Mouse (Mus musculus) 3134 (cell line): ENCODE measurements around the gene Thtpa.

Experiments used
- DNase-seq: peaks from one replicate; pipeline ENCODE4 v3.0.0-alpha.2; 2011; ENCODE audit warnings: low spot score; ENCODE audit not compliant: insufficient read length; ENCODE audit errors: extremely low read depth

Gene Thtpa

DNA sequence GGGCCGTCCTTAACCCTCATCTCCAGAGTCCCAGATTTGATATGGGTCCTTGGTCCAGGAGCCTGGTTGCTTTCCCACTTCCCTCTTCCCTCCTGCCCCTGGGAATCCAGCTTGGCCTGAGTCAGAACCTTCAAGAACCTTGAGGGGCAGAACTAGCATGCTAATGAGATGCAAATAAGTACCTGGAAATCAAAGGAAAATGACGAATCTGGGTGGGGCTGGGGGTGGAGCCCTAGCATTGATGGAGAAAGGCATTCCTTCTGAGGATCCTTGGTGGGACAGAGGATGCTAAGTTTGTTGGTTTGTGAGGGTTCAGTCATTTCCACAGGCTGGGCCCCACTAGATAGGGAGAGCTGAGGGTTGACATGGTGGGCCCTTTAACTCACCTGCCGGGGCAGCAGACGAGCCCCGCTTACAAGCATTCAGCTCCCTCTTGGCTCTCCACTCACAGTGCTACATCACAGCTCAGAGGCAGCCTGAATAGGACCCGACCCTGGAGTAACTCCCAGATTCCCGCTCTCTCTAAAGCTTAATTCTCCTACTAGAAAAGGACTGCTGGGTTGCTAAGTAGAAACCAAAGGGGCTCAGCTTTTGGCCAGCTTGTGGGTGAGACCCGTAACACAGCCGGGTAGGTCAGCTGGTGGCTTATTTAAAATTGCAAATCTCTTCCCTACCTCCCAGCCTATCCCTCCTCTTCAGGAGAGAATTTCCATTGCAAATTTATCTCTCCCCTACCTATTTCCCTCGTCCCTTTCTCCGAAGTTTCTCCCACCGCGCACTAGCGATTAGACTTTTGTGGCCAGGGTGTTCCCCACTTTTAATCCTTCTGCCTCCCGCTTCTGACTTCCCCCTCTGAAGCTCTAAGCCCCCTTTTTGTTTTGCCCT lies 16.9 kb upstream of the Thtpa start:
- no peak for DNase-seq

GRCm38 (mm10) chr14:55078366-55078989 lies 16.1 kb upstream of the Thtpa start:
- DNase-seq: no peak

DNA sequence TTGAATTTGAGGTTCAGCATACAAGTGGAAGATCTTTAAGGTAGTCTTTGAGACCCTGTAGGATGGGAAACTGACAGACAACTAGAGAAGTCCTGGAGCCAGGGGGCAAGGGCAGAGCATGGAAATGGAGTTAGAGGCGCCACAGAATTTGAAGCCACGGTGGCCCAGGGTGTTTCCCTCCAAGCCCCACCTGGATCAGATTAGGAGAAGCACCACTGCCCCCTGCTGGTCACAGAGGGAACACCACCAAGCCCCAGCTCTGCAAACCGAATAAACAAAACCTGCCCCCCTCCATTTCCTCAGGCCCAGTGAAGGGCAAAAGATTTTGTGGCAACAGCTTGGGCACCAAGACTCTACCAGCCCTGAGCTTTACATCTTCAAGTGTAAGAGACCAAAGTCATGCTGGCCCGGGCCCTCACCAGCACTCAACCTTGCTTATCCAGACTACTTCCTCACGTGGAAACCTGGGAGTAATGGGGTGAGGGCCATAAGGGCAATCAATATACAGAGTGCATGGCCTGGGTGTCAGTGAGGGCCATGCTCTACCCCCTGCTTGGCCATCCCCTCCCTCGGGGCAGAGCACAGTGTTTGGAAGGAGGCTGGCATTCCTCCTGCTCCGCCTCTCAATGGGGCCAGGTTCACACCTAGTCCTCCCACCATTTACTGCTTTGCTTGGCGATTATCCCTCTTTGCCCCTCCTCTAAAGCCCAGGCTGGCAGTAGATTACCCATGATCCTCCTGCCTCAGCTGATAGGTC lies 15.2 kb upstream of the Thtpa start:
- no peak for DNase-seq

DNA sequence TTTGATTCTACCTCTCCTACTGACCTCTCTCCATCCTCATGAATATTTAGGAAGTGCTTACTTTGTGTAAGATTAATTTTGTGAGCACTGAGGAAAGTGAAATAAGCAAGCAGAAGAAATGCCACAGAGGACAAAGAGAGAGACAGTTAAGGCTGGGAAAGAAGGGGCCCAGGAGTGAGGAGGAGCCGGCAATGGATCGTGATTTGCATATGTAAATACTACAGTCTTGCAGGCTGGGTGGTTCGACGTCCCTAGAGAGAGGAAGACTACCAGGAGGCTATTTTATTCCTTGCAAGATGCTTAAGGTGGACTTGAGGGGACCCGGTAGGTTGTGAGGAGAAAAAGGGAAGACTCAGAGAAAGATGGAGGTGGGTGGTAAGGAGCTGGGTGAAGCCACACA lies 13.5 kb upstream of the Thtpa start:
- no peak for DNase-seq

DNA sequence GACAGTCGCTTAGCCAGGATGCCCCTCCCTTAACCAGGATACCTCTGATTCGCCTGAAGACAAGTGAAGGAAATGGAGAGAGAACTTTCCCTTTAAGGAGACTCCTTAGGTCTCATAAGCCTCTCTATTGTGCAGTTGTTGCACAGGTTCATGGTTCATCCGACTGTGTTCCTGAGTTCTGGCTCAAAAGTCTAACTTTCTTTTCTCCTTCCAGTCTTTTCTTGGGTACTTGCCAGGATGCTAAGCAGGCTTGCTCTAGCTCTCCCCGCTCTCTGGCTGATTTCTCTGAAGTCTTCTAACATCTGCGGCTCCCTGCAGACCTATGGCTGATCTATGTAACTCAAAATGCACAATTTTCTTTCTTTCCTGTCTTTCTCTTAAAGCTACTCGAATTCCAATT lies 11.1 kb upstream of the Thtpa start:
- no peak for DNase-seq

DNA sequence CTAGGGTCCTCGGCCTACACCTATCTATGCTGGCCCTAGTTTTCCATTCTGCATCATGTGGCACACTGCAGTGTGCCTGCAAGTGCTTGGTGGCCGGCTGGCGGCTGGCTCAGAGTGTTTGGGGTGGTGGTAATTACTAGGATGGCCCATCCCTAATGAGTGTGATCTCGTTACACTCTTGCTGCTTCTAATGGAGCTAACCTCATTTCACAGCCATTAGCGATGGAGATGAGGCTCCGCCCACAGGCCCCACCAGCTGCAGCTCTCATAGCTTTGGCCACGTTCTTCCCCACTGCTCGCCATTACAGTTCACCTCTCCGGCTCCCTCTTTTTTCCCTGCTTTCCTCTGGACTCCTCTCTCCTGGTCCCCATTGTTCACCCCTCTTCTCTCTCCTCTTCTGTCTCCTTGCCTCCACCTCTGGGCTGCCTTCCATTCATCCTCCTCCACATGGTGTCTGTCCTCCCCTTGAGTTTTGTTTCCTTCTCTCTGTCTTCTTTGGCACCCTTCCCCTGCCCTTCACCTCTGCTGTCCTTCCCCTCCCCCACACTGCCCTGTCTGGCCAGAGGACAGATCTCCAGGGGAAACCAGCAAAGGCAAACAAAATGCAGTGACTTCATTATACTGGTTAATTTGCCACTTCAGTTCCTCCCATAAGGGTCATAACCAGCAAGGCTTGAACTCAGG lies 9.1 kb upstream of the Thtpa start:
- no peak for DNase-seq

DNA sequence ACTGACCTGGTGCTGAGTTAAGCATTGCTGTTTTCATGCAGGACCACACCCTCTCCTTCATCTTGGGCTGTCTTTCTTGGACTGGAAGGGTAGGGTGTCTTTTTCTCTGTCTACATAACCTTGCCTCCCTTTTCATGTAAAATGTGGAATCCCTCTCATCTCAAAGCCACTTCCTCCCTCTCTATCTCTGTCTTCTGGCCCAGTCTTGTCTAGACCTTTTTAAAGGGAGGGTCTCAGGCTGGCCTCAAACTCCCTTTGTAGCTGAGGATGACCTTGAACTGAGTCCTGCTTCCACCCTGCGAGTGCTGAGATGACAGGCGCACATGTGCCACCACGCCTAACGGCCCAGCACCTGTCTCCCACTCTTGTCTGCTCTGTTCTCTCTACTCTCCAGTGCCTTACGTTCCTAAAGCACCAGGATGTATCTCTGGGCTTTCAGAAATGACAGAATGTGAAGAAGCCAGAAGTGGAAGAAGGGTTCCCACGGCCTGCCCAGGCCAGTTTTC lies 8.5 kb upstream of the Thtpa start:
- no peak for DNase-seq

DNA sequence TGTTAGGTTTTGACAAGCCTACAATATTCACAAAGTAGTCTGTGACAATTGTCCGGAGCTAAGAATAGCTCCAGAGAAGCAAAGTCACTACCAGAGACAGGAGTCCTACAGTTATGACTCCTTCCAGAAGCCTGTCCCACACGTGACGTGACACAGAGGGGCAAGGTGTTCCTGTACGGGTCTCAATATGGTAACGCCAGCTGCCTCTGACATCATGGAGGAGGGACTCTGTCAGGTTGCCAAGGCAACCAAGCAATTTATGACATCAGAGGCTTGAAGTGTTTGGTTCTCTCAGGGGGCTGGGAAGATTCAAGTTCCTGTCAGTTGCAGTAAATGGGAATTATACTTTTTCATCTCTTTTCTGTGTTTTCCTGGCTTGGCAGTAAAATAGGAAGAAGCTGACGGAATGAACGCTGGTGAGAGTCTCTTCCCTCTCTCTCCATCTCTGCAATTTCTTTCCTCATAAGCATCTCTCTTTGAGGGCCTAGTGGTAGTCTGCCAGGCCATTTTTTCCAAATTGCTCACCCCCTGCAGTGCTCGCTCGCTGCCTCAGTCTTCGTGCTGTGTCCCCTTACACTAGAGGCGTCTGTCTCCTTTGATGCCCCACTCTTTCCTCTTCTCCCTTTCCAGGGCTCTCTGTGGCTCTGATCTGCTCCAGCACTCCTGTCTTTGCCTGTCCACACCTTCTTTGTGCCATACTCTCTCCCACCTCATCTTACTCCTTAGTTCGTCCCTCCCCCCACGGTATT lies 5.2 kb upstream of the Thtpa start:
- DNase-seq: no peak

DNA sequence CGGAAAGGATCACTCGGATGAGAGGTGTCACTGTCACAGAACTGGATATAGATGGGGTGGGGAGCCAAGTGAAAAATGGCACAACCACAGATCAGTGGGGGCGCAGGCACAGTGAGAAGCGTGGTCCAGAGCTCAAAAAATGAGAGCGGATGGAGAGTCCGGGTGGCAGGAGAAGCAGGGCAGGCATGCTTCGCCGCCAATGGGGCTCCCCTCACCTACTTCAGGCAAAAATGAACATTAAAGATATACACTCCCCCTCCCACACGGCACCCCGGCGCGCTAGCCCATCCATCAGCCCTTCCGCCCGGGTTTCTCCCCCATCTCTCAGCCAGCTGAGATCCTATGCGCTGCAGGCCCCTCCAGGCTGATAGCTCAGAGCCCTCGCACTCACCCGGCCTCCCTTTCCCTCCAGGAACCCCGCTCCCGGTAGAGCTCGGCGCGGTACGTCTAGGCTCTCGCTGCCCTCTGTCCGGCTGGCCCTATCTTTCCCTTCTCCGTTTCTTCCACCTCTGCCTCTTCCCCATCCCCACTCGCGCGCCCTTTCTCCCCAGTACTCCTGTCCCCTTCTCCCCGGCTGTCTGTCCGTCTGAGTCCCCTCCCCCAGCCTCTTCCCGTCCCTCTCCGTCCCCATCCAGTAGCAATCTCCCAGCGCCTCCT lies 3.2 kb upstream of the Thtpa start:
- no peak for DNase-seq

GRCm38 (mm10) chr14:55092011-55092577 lies 2.5 kb upstream of the Thtpa start, which contains the start of gene Zfhx2:
Zfhx2 (minus strand) TSS chr14:55092324.
- DNase-seq: peak; percentile 86

DNA sequence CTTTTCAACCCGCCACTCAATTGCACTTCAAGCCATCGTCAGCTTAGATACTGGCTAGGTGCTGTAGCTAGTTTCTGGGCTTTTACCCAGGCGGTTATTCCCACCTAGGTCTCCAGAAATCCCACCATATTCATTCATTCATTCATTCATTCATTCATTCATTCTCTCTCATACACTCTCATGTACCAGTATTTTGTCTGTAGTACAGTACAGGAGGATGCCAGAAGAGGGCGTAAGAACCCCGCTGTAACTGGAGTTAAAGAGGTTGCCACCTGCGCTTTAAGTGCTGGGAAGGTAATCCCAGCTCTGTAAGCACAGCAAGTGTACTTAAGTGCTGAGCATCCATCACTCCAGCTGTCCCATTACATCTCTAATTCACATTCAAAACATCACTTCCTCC lies 657 bp upstream of the Thtpa start:
- DNase-seq: no peak

DNA sequence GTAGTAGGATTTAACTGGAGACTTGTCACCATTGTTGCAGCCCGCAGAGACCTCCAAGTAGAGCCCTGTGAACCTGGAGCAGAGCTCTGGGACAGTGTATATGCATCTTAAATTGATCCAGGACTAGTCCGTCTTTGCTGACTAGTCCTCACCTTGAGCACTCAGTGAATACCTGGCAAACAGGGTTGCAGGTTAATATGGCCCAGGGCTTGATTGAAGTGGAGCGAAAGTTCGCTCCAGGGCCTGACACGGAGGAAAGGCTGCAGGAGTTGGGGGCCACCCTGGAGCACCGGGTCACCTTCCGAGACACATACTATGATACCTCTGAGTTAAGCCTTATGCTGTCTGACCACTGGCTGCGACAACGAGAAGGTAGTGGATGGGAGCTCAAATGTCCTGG lies 679 bp downstream of the Thtpa start:
- no peak for DNase-seq

DNA sequence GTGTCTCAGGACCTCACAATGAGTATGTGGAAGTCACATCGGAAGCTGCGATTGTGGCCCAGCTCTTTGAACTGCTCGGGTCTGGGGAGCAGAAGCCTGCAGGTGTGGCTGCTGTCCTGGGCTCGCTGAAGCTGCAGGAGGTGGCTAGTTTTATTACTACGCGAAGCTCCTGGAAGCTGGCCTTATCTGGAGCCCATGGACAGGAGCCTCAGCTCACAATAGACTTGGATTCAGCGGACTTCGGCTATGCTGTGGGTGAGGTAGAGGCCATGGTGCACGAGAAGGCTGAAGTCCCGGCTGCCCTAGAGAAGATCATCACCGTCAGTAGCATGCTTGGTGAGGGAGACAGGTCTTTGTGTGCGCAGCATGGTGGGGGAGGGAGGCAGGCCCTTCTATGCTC lies 1.1 kb downstream of the Thtpa start:
- DNase-seq: no peak

DNA sequence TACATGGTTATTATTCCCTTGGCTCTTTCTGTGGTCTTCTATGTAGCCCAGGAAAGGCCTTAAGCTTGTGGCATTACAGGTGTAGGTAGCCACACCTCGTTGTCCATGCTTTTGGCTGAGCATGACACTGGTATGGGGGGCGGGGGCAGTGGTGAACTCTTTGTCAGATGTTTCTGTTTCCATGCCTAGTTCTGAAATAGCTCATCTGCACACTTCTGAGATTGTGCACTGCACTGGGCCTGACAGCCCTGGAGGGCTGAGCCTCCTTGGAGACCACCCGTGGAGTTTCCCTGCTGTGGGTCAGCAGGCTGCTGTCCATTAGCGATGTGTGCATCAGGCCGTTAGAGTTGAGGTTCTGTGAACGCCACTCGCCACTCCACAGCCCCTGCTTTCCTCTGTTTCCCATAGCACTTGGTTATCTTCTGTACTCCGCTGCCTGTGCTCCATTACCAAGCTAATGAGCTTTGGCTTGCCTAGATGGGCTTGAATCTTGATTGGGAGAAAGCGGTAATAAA lies 2.0 kb downstream of the Thtpa start:
- DNase-seq: no peak

GRCm38 (mm10) chr14:55097646-55098045 lies 3.1 kb downstream of the Thtpa start:
- no peak for DNase-seq

DNA sequence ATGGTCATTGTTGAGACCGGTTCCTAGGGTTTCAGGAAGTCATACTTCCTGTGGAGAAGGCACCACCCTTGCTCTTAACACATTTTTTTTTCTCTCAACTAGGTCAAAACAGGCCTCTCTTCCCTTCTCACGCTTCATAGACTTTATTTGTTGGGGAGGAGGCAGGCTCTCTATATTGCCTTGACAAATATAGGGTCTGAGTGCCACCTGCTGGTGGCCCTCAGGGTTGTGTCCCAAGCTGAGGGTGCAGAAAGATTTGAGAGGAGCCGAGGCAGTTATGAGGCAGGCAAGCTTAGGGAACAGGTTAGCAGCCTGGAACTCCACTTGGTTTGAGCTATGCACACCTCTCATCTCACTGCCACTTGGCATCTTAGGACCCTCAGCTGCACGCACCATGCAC lies 3.5 kb downstream of the Thtpa start:
- DNase-seq: no peak

DNA sequence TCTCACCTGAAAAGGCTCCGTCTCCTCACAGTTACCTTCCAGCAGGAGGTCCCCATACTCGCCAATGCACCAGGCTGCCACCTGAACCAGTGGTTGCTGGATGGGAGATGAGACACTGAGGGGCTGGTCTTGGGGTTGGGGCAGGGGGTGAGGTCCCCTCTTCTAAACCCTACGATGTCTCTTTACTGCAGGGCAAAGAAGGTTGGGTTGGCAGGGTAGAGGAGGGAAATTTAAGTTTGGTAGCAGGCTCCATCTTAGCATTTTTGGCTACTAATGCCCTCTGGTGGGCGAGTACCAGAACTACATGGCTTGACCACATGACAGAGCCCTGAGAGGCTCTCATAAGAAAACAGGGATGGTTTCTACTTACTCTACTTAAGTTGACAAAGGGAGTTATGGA lies 7.0 kb downstream of the Thtpa start:
- DNase-seq: no peak

DNA sequence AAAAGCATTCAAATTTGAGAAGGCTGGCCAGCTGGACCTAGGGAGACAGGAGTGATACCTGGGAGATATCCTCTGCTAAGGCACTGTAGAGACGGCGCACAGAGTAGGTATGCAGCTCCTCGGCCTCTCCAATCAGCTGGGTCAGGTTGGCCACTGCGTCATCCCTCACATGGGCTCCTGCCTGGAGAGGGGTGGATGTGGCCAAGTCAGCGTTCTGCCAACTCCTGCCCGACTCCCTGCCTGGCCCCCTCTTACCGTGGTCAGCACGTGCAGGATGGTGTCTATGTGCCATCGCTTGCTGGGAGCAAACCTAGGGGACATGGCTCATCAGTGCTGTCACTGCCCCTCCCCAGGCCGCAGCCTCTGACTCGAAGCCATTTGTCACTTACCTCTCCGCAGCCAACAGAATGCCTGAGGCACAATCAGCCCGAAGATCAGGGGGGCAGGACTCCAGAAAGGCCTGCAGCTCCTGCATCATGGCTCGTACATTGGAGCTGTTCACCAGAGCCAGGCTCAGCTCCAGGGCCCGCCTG lies 7.7 kb downstream of the Thtpa start:
- DNase-seq: no peak

GRCm38 (mm10) chr14:55104365-55104764 lies 9.8 kb downstream of the Thtpa start:
- no peak for DNase-seq
